Mouse (Mus musculus) small intestine, adult 10 weeks (tissue): ENCODE data around the gene Tmem238l. TPM values are rescaled to one million over a fixed set of nuclear protein-coding genes. Genes with fewer than 3 reads are reported as not detected.

ENCODE experiments used
- polyA plus RNA-seq: library from polyadenylated mRNA; stranded (reverse); fragments of 350-450 nt; fragmentation: Illumina TruSeq; extraction: RNeasy Lipid Tissue Mini Kit (QIAGEN cat#74804); gene quantifications from one replicate; pipeline ENCODE4 v1.2.3, GENCODE M21; 2014; ENCODE audit warnings: low replicate concordance

Tmem238l gene
- 102 TPM for polyA plus RNA-seq

GRCm38 (mm10) chr11:66956303-66956702 lies at the start of gene Tmem238l:
TSS of gene Tmem238l (plus strand) at chr11:66956638.

GRCm38 (mm10) chr11:66911811-66912210 lies 44.6 kb upstream of the Tmem238l start, which contains the start of gene Pirt:
TSS of gene Pirt (plus strand) at chr11:66911981.

Other genes with a start within 250 kb of the Tmem238l start
- 3.4 TPM for gene Pirt, start 44.7 kb upstream of the Tmem238l start, polyA plus RNA-seq
- gene Tmem220, start 68.5 kb downstream of the Tmem238l start, polyA plus RNA-seq, result 34.7 TPM
- 135 TPM for gene Adprm, start 96.0 kb downstream of the Tmem238l start, polyA plus RNA-seq
- 60.3 TPM for gene Sco1, start 96.0 kb downstream of the Tmem238l start, polyA plus RNA-seq
- gene Myh3, start 121.7 kb downstream of the Tmem238l start, polyA plus RNA-seq, result not detected
- not detected for gene Myh2, start 214.4 kb downstream of the Tmem238l start, polyA plus RNA-seq
- gene Myh1, start 243.4 kb downstream of the Tmem238l start, polyA plus RNA-seq, result not detected